Mouse (Mus musculus) skeletal muscle tissue, adult 2 months (tissue): ENCODE measurements around the gene Ctdsp1.

Experiments
- DNase-seq: peaks from one replicate; pipeline ENCODE4 v3.0.0-alpha.2; 2012; ENCODE audit warnings: low read depth, low spot score

The Ctdsp1 gene

GRCm38 (mm10) chr1:74444538-74444937, 53.2 kb downstream of the Ctdsp1 start:
- no peak for DNase-seq
